Mouse (Mus musculus): ENCODE measurements around the gene Coq8b.
"Not testable (repeated sequence)": the region's sequence is repeated elsewhere in the genome, so short reads cannot be mapped to it uniquely, and the experiment has no call there.

Gene Coq8b

GRCm38 (mm10) chr7:27228865-27229264, 4.0 kb upstream of the Coq8b start:
- no peak for DNase-seq (ENCODE audit: low spot score in 2 of 2)

GRCm38 (mm10) chr7:27230781-27231180, 2.0 kb upstream of the Coq8b start:
- no peak for DNase-seq (ENCODE audit: low spot score in 2 of 2)

GRCm38 (mm10) chr7:27231693-27232331, 1.0 kb upstream of the Coq8b start:
- peak in 1 of 2 experiments; percentile 67 for DNase-seq (ENCODE audit: low spot score in 2 of 2)

- no peak for DNase-seq (ENCODE audit: low spot score in 2 of 2)
These were observed 477 bp downstream of the Coq8b start for GRCm38 (mm10) chr7:27233300-27233699.

GRCm38 (mm10) chr7:27235726-27236125, 2.9 kb downstream of the Coq8b start:
- no peak for DNase-seq (ENCODE audit: low spot score in 2 of 2)

- DNase-seq (ENCODE audit: low spot score in 2 of 2), result no peak
These were observed 4.7 kb downstream of the Coq8b start for GRCm38 (mm10) chr7:27237527-27237926.

- DNase-seq (ENCODE audit: low spot score in 2 of 2), result no peak
These were observed 5.7 kb downstream of the Coq8b start for GRCm38 (mm10) chr7:27238568-27238967.

GRCm38 (mm10) chr7:27243211-27243610, 10.4 kb downstream of the Coq8b start:
- no peak for DNase-seq (ENCODE audit: low spot score in 2 of 2)

- not testable (repeated sequence) for DNase-seq (ENCODE audit: low spot score in 2 of 2)
These were observed 11.3 kb downstream of the Coq8b start for GRCm38 (mm10) chr7:27244088-27244487.

GRCm38 (mm10) chr7:27249146-27249545, 16.3 kb downstream of the Coq8b start:
- no peak for DNase-seq (ENCODE audit: low spot score in 2 of 2)

GRCm38 (mm10) chr7:27249928-27250327, 17.1 kb downstream of the Coq8b start:
- DNase-seq (ENCODE audit: low spot score in 2 of 2), result no peak

GRCm38 (mm10) chr7:27251946-27252345, 19.1 kb downstream of the Coq8b start:
- no peak for DNase-seq (ENCODE audit: low spot score in 2 of 2)

- DNase-seq (ENCODE audit: low spot score in 2 of 2), result no peak
These were observed 22.9 kb downstream of the Coq8b start for GRCm38 (mm10) chr7:27255721-27256120.

GRCm38 (mm10) chr7:27257046-27257851, 24.4 kb downstream of the Coq8b start:
- peak; percentile 65 to 67 for DNase-seq (ENCODE audit: low spot score in 2 of 2)

GRCm38 (mm10) chr7:27257852-27258204, 25.0 kb downstream of the Coq8b start:
- DNase-seq (ENCODE audit: low spot score in 2 of 2), result no peak

GRCm38 (mm10) chr7:27258205-27258899, 25.5 kb downstream of the Coq8b start, which contains the start of gene Numbl:
Numbl (plus strand) TSS chr7:27258433.
- peak; percentile 89 for DNase-seq (ENCODE audit: low spot score in 2 of 2)

- DNase-seq (ENCODE audit: low spot score in 2 of 2), result peak in 1 of 2 experiments; percentile 56
These were observed 26.5 kb downstream of the Coq8b start for GRCm38 (mm10) chr7:27259271-27259721.

GRCm38 (mm10) chr7:27259771-27260170, 26.9 kb downstream of the Coq8b start:
- peak in 1 of 2 experiments; percentile 38 for DNase-seq (ENCODE audit: low spot score in 2 of 2)

- DNase-seq (ENCODE audit: low spot score in 2 of 2), result peak in 1 of 2 experiments; percentile 49
These were observed 28.0 kb downstream of the Coq8b start for GRCm38 (mm10) chr7:27260856-27261255.

GRCm38 (mm10) chr7:27261888-27262287, 29.1 kb downstream of the Coq8b start:
- DNase-seq (ENCODE audit: low spot score in 2 of 2), result no peak

GRCm38 (mm10) chr7:27264761-27265160, 31.9 kb downstream of the Coq8b start:
- no peak for DNase-seq (ENCODE audit: low spot score in 2 of 2)

GRCm38 (mm10) chr7:27266515-27267128, 33.8 kb downstream of the Coq8b start:
- DNase-seq (ENCODE audit: low spot score in 2 of 2), result peak; percentile 69 to 82

Data from frontal cortex, postnatal 10 days (tissue).